Mouse (Mus musculus) midbrain, embryonic 14.5 days (tissue): Measurements from ENCODE around the gene Tvp23b. TPM values are rescaled to one million over a fixed set of nuclear protein-coding genes. Genes with fewer than 3 reads are reported as not detected.
A peak's percentile ranks its signal among the peaks of the same experiment; 100 is the strongest.

Experiments
- ATAC-seq: fragments of 200-750 bp; cut with Nextera tagmentation; 2 replicates; pipeline ENCODE4 v1.8.0; 2017; ENCODE audit warnings: moderate number of reproducible peaks, moderate library complexity; ENCODE audit not compliant: low FRiP score, low TSS enrichment
- DNase-seq: peaks from one replicate; pipeline ENCODE4 v3.0.0-alpha.2; 2015
- H3K27ac ChIP-seq: fragments of 300-500 bp; sonication (generic); replicated peaks from 2 replicates; pipeline ENCODE4 v1.5.1; 2014; ENCODE audit warnings: mild to moderate bottlenecking, low read depth, low read length, moderate library complexity
- H3K27me3 ChIP-seq: fragments of 300-500 bp; sonication (generic); 2 replicates; pipeline ENCODE4 v1.6.1; 2014; ENCODE audit warnings: low read length, control low read depth, mixed read lengths; ENCODE audit not compliant: control insufficient read depth, insufficient read depth
- H3K36me3 ChIP-seq: fragments of 300-500 bp; sonication (generic); 2 replicates; pipeline ENCODE4 v1.6.1; 2014; ENCODE audit warnings: low read length, control low read depth; ENCODE audit not compliant: control insufficient read depth, insufficient read depth
- H3K4me1 ChIP-seq: fragments of 300-500 bp; sonication (generic); 2 replicates; pipeline ENCODE4 v1.6.1; 2014; ENCODE audit warnings: mild to moderate bottlenecking, antibody characterized with exemption, low read length, control low read depth; ENCODE audit not compliant: control insufficient read depth, insufficient read depth
- H3K4me2 ChIP-seq: fragments of 300-500 bp; sonication (generic); 2 replicates; pipeline ENCODE4 v1.6.1; 2014; ENCODE audit warnings: mild to moderate bottlenecking, low read length, moderate library complexity
- H3K4me3 ChIP-seq: fragments of 300-500 bp; sonication (generic); replicated peaks from 2 replicates; pipeline ENCODE4 v1.5.1; 2014; ENCODE audit warnings: low read depth, low read length
- H3K9ac ChIP-seq: fragments of 300-500 bp; sonication (generic); replicated peaks from 2 replicates; pipeline ENCODE4 v1.6.1; 2014; ENCODE audit warnings: mild to moderate bottlenecking, low read length, moderate library complexity
- H3K9me3 ChIP-seq: fragments of 300-500 bp; sonication (generic); 2 replicates; pipeline ENCODE4 v1.6.1; 2016; ENCODE audit warnings: low read length, control low read depth, mixed read lengths; ENCODE audit not compliant: control insufficient read depth
- WGBS: fragments of 180-500 bp; shearing (Covaris S2); extraction: QIAGEN DNeasy Blood & Tissue Kit; methylation state at CpG from one replicate; pipeline ENCODE4 v1.1.7; 2014; 5-methylcytosine and 5-hydroxymethylcytosine counted together
- polyA plus RNA-seq: library from polyadenylated mRNA; unstranded; fragments of >200 nt; fragmentation: Nextera tagmentation; extraction: Ambion mirVana; gene quantifications from 2 replicates; pipeline ENCODE4 v1.2.1, GENCODE M21; 2014

The Tvp23b gene
- polyA plus RNA-seq, 1 experiment from 2014 or later, result 55.9 TPM

- no peaks in the 10 kb centered on the region for H3K36me3 ChIP-seq
- 0 out of 2 replicates have a peak, but pooled peaks cover 3% of the 10 kb centered on the region for H3K4me1 ChIP-seq
- H3K9ac ChIP-seq, result peak overlapping the region; percentile 40; the same call in 1 of the 2 replicates
- DNase-seq, result peak; percentile 96
- H3K4me3 ChIP-seq, result peak overlapping the region; percentile 27
- H3K9me3 ChIP-seq, result no peaks in the 10 kb centered on the region
- H3K4me2 ChIP-seq, result peak overlapping the region; percentile 44
- WGBS, result 29% methylated on average over 25 of the region's 25 CpGs
- peak overlapping the region; percentile 38 for H3K27ac ChIP-seq
- peak; percentile 75 for ATAC-seq
- no peaks in the 10 kb centered on the region for H3K27me3 ChIP-seq
Observed at GRCm38 (mm10) chr11:62921052-62921977, 42.1 kb downstream of the Tvp23b start.

- DNase-seq (no peak), ATAC-seq (no peak)
- Histone ChIP-seq H3K4me1 (0 out of 2 replicates have a peak, but pooled peaks cover 3% of the 10 kb centered on the region), H3K36me3 (no peaks in the 10 kb centered on the region), H3K27me3 (no peaks in the 10 kb centered on the region), H3K9me3 (no peaks in the 10 kb centered on the region), H3K9ac (no peak overlapping the region), H3K4me3 (no peak overlapping the region), H3K4me2 (no peak overlapping the region), H3K27ac (no peak overlapping the region)
- WGBS, result 93% methylated on average over 6 of the region's 6 CpGs
Observed at GRCm38 (mm10) chr11:62924091-62924761, 45.0 kb downstream of the Tvp23b start.

- no peak for ATAC-seq
Observed at GRCm38 (mm10) chr11:62929799-62930198, 50.5 kb downstream of the Tvp23b start.

GRCm38 (mm10) chr11:62930574-62930973 lies 51.3 kb downstream of the Tvp23b start:
- WGBS, result 87% methylated on average over 4 of the region's 4 CpGs

More at GRCm38 (mm10) chr11:62929799-62930198, 50.5 kb downstream of the Tvp23b start:
- no peak for DNase-seq
- H3K4me3 ChIP-seq, result no peak overlapping the region
- H3K4me2 ChIP-seq, result no peak overlapping the region
- no peaks in the 10 kb centered on the region for H3K4me1 ChIP-seq
- H3K9ac ChIP-seq, result no peak overlapping the region
- H3K27ac ChIP-seq, result no peak overlapping the region
- H3K9me3 ChIP-seq, result no peaks in the 10 kb centered on the region
- H3K27me3 ChIP-seq, result no peaks in the 10 kb centered on the region
- WGBS, result 78% methylated on average over 3 of the region's 3 CpGs
- no peaks in the 10 kb centered on the region for H3K36me3 ChIP-seq

GRCm38 (mm10) chr11:62931141-62931540 lies 51.9 kb downstream of the Tvp23b start:
- no peak overlapping the region for H3K27ac ChIP-seq
- H3K9ac ChIP-seq, result no peak overlapping the region
- no peaks in the 10 kb centered on the region for H3K27me3 ChIP-seq
- no peaks in the 10 kb centered on the region for H3K9me3 ChIP-seq
- no peak overlapping the region for H3K4me3 ChIP-seq
- H3K4me2 ChIP-seq, result no peak overlapping the region
- no peaks in the 10 kb centered on the region for H3K4me1 ChIP-seq
- DNase-seq (no peak), ATAC-seq (no peak)
- H3K36me3 ChIP-seq, result no peaks in the 10 kb centered on the region
- WGBS, result 89% methylated on average over 5 of the region's 5 CpGs

More at GRCm38 (mm10) chr11:62930574-62930973, 51.3 kb downstream of the Tvp23b start:
- Histone ChIP-seq H3K27me3 (no peaks in the 10 kb centered on the region), H3K4me1 (no peaks in the 10 kb centered on the region), H3K4me2 (no peak overlapping the region), H3K9me3 (no peaks in the 10 kb centered on the region), H3K9ac (no peak overlapping the region), H3K4me3 (no peak overlapping the region), H3K27ac (no peak overlapping the region), H3K36me3 (no peaks in the 10 kb centered on the region)
- ATAC-seq, result no peak
- no peak for DNase-seq

- no peak overlapping the region for H3K4me3 ChIP-seq
- no peak overlapping the region for H3K27ac ChIP-seq
- H3K36me3 ChIP-seq, result no peaks in the 10 kb centered on the region
- ATAC-seq (no peak), DNase-seq (no peak)
- H3K9me3 ChIP-seq, result no peaks in the 10 kb centered on the region
- H3K4me1 ChIP-seq, result no peaks in the 10 kb centered on the region
- WGBS, result 92% methylated on average over 9 of the region's 9 CpGs
- no peak overlapping the region for H3K4me2 ChIP-seq
- H3K27me3 ChIP-seq, result no peaks in the 10 kb centered on the region
- no peak overlapping the region for H3K9ac ChIP-seq
Observed at GRCm38 (mm10) chr11:62933099-62933498, 53.8 kb downstream of the Tvp23b start.

GRCm38 (mm10) chr11:62934795-62935514 lies 55.7 kb downstream of the Tvp23b start:
- no peak overlapping the region for H3K4me3 ChIP-seq
- no peaks in the 10 kb centered on the region for H3K9me3 ChIP-seq
- no peak overlapping the region for H3K9ac ChIP-seq
- ATAC-seq, result no peak
- 89% methylated on average over 11 of the region's 11 CpGs for WGBS
- H3K27ac ChIP-seq, result no peak overlapping the region
- no peak for DNase-seq
- no peaks in the 10 kb centered on the region for H3K36me3 ChIP-seq
- no peaks in the 10 kb centered on the region for H3K4me1 ChIP-seq
- H3K27me3 ChIP-seq, result no peaks in the 10 kb centered on the region
- H3K4me2 ChIP-seq, result no peak overlapping the region

GRCm38 (mm10) chr11:62937986-62938385 lies 58.7 kb downstream of the Tvp23b start:
- Histone ChIP-seq H3K4me1 (no peaks in the 10 kb centered on the region), H3K27me3 (no peaks in the 10 kb centered on the region), H3K4me2 (no peak overlapping the region), H3K36me3 (no peaks in the 10 kb centered on the region), H3K9me3 (no peaks in the 10 kb centered on the region), H3K27ac (no peak overlapping the region), H3K9ac (no peak overlapping the region), H3K4me3 (no peak overlapping the region)
- WGBS, result 90% methylated on average over 6 of the region's 6 CpGs
- ATAC-seq (no peak), DNase-seq (no peak)
